Mouse (Mus musculus): Measurements from ENCODE around the gene Tcp10b.
"Not testable (repeated sequence)": the region's sequence is repeated elsewhere in the genome, so short reads cannot be mapped to it uniquely, and the experiment has no call there.

The Tcp10b gene

GRCm38 (mm10) chr17:13060804-13061203 is at the start of gene Tcp10b:
Gene Tcp10b, plus strand, starts transcription at chr17:13061104.
- in situ Hi-C loops (cut with MboI; ENCODE audit: low pct_unique_long_range_greater_than_20kb in 1 of 2, low sequenced_read_pairs in 2 of 2, unreplicated experiment in 1 of 2) = not testable (repeated sequence)

- in situ Hi-C loops (cut with MboI; ENCODE audit: low pct_unique_long_range_greater_than_20kb in 1 of 2, low sequenced_read_pairs in 2 of 2, unreplicated experiment in 1 of 2) = no loop called here
These were observed 47.6 kb upstream of the Tcp10b start for GRCm38 (mm10) chr17:13013316-13013715.

GRCm38 (mm10) chr17:13036627-13037192 is 24.2 kb upstream of the Tcp10b start:
- in situ Hi-C loops (cut with MboI; ENCODE audit: low pct_unique_long_range_greater_than_20kb in 1 of 2, low sequenced_read_pairs in 2 of 2, unreplicated experiment in 1 of 2) = not testable (repeated sequence)

GRCm38 (mm10) chr17:13043846-13044673 is 16.8 kb upstream of the Tcp10b start:
- in situ Hi-C loops (cut with MboI; ENCODE audit: low pct_unique_long_range_greater_than_20kb in 1 of 2, low sequenced_read_pairs in 2 of 2, unreplicated experiment in 1 of 2) = not testable (repeated sequence)

DNA sequence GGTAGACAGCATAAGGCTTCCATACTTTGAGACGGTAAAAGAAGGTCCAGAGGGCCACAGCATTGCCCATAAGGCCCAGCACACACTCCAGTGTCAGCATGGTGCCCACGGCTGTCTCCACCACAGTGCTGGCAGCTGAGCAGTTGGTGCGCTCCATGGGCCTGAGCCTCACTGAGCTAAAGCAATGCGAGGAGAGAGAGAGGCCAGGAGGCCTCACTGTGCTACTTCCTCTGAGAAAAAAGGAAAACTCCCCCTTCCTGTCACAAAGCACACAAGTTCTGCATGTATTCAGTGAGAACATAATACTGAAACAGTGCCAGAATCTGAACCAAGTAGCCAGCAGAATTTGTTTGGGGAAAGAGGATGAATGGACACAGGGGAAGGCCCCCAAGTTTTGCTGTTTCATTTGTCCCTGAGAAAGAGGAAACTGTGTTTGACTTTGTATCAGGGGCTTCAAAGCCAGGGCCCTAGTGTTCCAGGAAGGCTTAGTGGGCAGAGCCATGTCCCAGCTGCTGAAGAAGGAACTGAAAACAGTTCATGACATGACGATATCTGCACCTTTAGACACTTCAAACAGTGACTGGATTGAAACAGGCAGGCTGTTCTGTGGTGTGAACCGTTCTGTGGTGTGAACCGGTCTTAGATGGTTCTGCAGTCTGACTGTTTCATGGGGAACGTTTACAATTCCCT is 8.6 kb upstream of the Tcp10b start, which contains the start of gene Gpr31b:
Gene Gpr31b (minus strand): TSS at position 173 of the 690 bp plus-strand sequence.
- in situ Hi-C loops (cut with MboI; ENCODE audit: low pct_unique_long_range_greater_than_20kb in 1 of 2, low sequenced_read_pairs in 2 of 2, unreplicated experiment in 1 of 2) = not testable (repeated sequence)

GRCm38 (mm10) chr17:13062882-13063281 is 2.0 kb downstream of the Tcp10b start:
- in situ Hi-C loops (cut with MboI; ENCODE audit: low pct_unique_long_range_greater_than_20kb in 1 of 2, low sequenced_read_pairs in 2 of 2, unreplicated experiment in 1 of 2) = not testable (repeated sequence)

DNA sequence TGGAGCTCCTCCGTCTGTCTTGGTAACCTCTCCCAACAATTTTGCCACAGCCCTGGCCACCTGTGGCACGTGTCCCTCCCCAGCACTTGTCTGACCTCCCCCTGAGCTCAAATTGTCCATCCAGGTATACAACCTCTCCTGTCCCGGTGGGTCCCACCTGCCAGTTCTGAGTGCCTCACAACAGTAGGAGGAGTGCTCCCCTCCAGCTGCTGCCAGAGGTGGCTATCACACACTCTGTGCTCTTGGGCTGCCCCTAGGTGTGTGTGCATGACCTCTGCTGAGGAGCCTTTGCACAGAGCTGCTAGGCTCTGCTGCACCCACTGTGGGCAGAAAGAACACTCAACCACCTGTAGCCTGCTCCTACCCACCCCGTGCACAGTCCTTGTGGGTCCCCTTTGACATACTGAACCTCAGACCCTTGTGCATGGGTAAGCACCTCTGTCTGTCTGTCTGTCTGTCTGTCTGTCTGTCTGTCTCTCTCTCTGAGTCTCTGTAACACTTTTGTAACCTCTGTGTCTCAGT is 7.0 kb downstream of the Tcp10b start:
- in situ Hi-C loops (cut with MboI; ENCODE audit: low pct_unique_long_range_greater_than_20kb in 1 of 2, low sequenced_read_pairs in 2 of 2, unreplicated experiment in 1 of 2) = not testable (repeated sequence)

- in situ Hi-C loops (cut with MboI; ENCODE audit: low pct_unique_long_range_greater_than_20kb in 1 of 2, low sequenced_read_pairs in 2 of 2, unreplicated experiment in 1 of 2) = not testable (repeated sequence)
These were observed 8.3 kb downstream of the Tcp10b start for GRCm38 (mm10) chr17:13069227-13069626.

DNA sequence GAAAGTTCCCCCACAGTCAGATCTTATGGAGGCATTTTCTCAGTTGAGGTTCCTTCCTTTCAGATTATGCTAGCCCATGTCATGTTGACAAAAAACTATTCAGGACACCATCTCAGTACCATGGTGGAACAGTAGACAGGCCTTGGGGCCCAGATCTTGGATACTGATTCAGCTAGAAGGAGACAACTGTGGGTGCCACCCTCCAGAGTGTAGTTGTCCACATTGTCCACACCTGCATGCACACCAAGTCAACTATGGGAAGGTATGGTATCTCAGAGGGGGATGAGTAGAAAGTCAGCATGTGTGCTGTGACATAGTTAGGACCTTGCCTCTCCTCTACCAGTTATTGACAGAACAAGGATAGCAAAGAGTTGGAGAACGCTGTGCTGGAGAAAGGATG is 30.6 kb downstream of the Tcp10b start:
- in situ Hi-C loops (cut with MboI; ENCODE audit: low pct_unique_long_range_greater_than_20kb in 1 of 2, low sequenced_read_pairs in 2 of 2, unreplicated experiment in 1 of 2) = not testable (repeated sequence)

DNA sequence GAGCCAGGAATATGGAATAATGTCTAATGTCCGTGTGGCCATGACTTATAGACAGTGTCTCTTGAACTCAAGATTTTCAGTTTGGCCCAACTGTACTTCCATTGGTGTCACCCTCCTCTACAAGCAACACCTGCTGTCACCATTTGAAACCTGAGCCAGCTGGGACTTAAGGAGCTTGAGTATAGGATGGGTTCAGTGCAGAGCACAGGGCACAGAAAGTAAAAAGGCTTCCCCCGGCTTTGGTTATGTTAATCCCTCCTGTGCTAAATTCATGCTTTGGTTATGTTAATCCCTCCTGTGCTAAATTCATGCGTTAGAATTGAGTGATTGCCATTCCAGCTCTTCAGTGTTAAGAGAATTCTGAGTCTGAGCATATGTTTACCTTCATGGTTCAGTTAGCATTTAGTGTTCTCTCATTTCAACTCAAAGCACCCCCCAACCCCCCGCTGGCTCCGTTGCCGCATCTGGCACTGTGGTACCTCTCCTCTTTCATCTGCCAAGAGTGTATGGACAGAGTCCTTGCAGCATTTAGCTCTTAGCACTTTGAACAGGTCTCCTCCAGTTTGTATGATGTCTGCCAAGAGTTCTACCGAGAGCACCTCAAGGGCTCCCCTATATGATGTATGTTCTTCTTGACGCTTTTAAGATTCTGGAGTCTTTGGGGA is 31.3 kb downstream of the Tcp10b start:
- in situ Hi-C loops (cut with MboI; ENCODE audit: low pct_unique_long_range_greater_than_20kb in 1 of 2, low sequenced_read_pairs in 2 of 2, unreplicated experiment in 1 of 2) = not testable (repeated sequence)

GRCm38 (mm10) chr17:13092960-13093359 is 32.1 kb downstream of the Tcp10b start:
- in situ Hi-C loops (cut with MboI; ENCODE audit: low pct_unique_long_range_greater_than_20kb in 1 of 2, low sequenced_read_pairs in 2 of 2, unreplicated experiment in 1 of 2) = not testable (repeated sequence)

DNA sequence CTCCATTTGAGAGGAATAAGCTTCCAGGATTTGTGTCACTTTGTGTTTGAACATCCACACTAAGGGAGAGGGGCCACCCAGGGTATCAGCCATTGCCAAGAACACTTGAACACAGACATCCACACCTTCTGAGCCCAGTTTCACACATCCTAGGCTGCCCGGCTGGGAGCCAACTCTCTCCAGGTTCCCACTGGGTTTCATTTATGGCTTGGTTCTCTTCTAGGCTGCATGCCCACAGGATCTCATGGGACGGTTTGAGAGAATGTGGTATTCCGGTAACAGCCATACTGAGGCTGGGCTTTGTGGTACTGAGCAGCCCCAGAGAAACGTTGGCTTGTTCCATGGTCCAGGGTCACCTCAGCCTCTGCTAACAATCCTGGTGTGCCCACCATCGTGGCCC is 45.7 kb downstream of the Tcp10b start:
- in situ Hi-C loops (cut with MboI; ENCODE audit: low pct_unique_long_range_greater_than_20kb in 1 of 2, low sequenced_read_pairs in 2 of 2, unreplicated experiment in 1 of 2) = not testable (repeated sequence)

DNA sequence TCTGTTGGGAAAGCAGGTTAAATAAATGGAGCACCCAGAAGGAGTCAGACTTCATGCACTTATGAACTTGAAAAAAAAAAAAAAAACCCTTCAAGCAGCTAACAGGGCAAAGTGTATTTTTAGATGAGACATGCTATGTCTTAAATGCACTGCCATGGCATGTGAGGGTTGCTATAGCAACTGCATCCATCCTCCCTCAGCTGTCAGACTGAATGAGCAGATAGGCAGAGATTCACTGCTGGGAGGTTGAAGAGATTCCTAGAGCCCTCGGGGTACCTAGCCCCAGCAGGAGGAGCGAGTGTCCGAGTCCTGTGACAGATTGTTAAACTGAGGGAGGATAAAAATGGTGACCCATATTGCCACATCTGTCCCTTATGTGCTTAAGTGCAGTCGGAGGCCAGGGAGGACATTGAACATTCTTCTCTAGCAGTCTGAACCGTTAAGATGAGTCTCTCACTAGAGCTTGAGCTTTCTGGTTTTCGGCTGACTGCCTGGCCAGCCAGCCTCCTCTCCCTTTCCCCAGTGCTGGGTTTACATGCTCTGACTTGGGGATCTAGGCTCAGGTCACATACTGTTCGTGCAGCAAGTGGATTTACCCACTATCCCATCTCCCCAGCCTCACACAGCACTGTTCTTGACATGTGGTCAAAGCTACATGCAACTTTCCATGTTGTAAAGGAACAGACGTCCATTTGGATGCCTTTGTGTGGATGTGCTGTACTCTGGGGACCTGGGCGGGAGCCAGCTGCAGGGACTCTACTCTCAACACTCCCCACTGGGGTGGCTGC is 51.8 kb downstream of the Tcp10b start:
- in situ Hi-C loops (cut with MboI; ENCODE audit: low pct_unique_long_range_greater_than_20kb in 1 of 2, low sequenced_read_pairs in 2 of 2, unreplicated experiment in 1 of 2) = not testable (repeated sequence)

DNA sequence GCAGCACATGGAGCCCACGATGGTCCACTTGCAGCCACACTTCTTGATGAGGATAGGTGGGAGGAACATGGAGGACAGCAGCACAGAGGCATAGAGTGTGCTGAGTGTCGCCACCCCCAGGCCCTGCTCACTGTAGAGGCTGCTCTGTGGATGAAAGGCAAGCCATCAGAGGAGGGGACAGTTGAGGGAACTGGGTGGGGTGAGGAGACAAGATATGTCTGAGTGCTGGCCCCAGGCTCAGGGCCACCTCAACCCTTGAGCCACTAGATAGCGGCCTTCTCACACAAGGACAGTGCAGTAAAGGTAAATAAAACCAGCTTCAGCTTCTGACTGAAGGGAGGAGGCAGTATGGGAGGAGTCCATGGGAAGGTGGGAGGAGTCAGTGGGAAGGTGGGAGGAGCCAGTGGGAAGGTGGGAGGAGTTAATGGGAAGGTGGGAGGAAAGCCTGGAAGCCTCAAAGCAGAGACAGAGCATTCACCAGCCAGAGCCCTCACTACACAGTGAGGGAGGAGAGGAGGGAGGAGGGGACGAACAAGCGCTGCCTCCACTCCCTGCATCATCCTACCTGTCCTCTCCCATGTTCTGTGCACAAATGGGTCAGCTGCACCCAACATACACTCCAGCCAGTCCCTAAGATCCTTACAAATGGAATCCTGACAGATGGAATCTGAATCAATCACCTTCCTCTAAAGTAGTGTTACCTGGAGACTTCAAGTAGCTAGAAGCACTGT is 62.6 kb downstream of the Tcp10b start:
- in situ Hi-C loops (cut with MboI; ENCODE audit: low pct_unique_long_range_greater_than_20kb in 1 of 2, low sequenced_read_pairs in 2 of 2, unreplicated experiment in 1 of 2) = not testable (repeated sequence)

- in situ Hi-C loops (cut with MboI; ENCODE audit: low pct_unique_long_range_greater_than_20kb in 1 of 2, low sequenced_read_pairs in 2 of 2, unreplicated experiment in 1 of 2) = not testable (repeated sequence)
These were observed 63.3 kb downstream of the Tcp10b start for GRCm38 (mm10) chr17:13124241-13124640.

DNA sequence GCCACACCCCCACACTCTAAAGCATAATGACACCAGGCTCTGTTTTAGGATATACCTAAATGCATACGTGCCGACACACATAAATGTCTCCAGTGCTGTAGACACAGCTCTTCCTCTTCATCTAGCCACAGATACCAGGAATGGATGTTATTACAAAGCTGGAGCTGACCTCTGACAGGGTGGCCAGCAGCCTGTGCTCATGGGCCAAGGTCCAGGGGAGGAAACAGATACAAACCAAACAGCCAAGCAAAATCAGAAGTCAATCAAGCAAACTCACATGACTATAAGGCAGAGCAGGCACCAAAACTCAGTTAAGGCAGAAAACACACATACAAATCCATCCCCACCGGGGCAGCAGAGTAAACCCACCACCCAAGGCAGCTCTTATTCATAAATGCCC is 68.4 kb downstream of the Tcp10b start:
- in situ Hi-C loops (cut with MboI; ENCODE audit: low pct_unique_long_range_greater_than_20kb in 1 of 2, low sequenced_read_pairs in 2 of 2, unreplicated experiment in 1 of 2) = not testable (repeated sequence)

GRCm38 (mm10) chr17:13129737-13130465 is 69.0 kb downstream of the Tcp10b start:
- in situ Hi-C loops (cut with MboI; ENCODE audit: low pct_unique_long_range_greater_than_20kb in 1 of 2, low sequenced_read_pairs in 2 of 2, unreplicated experiment in 1 of 2) = not testable (repeated sequence)
